Mouse (Mus musculus) Muller cell, postnatal 12 days (primary cell): ENCODE data around the gene Itgb8.

ENCODE experiments used
- DNase-seq: peaks from one replicate; pipeline ENCODE4 v3.0.0-alpha.2; 2015; ENCODE audit errors: inconsistent ontology term

The Itgb8 gene

DNA sequence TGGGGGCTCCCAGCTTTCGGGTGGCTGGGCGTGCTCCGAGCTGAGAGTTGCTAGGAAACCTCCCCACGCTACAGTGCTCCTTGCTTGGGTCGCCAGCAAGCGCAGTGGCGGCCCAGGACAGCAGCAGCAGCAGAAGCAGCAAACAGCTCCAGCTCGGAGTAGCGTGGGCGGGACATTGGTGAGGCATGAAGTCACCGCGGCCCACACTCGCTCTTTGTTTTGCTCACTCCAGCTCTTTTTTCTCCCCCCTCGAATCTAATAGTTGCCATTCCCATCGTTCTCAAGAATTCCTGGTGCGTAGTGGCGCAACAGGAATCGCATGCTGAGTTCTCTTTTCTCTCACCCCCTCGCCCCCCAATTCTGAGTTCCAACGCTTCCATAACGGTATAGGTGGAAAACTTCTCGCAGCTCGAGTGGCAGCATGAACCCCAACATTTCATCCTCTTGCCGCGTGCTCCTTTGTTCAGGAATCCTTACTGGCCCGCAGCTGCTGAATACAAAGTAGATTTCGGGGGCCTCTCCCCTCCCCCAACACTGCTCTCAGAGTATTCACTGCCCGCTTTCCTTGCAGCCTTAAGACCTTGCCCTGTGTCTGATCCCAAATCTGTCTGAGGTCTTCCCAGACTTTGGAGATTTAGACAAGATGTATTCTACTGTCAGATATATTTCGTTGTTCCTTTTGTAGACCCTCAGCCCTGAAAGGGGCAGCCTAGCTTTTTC lies at the start of gene Itgb8:
TSS of gene Itgb8 (minus strand) at position 107 of the 720 bp plus-strand sequence.
- DNase-seq, result peak; percentile 96

DNA sequence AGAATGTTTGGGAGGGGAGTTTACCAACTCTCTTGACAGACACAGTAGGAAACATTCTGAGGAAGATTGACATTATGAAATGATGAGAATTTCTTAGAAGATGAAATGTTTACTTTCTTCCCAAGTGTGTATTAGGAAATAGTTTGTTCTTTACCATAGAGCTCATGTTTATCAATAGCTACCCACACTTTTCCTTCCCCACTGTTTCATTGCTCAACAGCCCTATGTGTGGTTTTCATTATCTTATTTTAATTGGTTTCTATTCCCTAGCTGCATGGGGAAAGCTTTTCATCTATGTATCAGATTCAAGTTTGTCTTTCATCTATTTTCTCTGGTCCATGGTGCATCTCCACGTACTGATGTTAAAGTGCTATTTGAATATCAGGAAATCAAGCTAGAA lies 37.7 kb upstream of the Itgb8 start:
- no peak for DNase-seq

GRCm38 (mm10) chr12:119273605-119274004 lies 35.0 kb upstream of the Itgb8 start:
- DNase-seq, result no peak

DNA sequence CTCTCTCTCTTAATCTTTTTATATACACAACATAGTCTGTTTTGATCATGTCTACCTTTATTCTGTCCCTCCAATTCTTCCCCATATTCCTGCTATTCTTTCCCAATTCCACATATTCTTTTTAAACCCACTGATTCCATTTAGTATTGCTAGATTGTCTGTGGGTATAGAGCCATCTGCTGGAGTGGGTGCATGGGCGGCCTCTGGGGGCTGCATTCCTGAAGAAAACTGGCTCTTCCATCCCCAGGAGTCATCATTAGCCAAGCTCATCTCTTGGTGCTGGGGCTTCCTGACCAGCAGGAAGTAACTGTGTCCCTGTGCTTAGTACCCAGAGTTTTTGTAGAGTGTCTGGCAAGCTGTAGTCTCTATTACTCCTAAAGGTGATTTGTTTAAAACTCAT lies 33.4 kb upstream of the Itgb8 start:
- no peak for DNase-seq

DNA sequence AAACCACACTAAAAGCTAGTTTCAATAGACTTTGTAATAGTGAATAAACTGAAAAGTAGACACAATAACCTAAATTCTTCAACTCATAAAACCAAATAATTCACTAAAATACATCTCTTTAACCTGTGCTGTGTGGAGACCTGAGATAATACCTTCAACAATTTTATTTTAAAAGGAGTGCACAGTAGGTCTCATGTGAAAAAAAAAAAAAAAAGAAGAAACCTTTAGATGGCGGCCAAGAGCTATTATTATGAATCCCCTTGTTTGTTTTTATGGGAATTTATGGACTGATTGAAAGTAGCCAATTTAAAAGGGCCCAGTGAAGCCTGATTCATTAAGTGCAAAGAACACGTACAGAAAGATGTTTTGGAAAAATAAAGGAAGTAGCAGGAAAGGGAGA lies 31.4 kb upstream of the Itgb8 start:
- DNase-seq, result no peak

DNA sequence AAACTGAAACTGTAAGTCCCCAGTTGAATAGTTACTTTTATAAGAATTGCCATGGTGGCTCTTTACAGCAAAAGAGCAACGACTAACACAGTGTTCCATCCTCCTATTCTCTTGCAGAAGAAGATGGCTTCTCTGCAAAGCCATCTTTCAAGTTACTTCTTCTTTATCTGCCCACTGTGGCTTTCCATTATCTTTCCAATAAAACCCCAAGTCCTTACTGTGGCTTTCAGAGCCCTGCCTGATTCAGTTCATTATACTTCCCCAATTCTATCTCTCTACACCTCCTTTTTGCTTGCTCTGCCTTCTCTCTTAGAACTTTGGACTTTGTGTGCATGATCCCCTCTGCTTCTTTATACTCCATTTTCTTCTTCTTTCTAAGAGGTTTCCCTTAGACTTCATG lies 30.1 kb upstream of the Itgb8 start:
- DNase-seq, result no peak

- DNase-seq, result no peak
These were observed 25.9 kb upstream of the Itgb8 start for GRCm38 (mm10) chr12:119264506-119264905.

DNA sequence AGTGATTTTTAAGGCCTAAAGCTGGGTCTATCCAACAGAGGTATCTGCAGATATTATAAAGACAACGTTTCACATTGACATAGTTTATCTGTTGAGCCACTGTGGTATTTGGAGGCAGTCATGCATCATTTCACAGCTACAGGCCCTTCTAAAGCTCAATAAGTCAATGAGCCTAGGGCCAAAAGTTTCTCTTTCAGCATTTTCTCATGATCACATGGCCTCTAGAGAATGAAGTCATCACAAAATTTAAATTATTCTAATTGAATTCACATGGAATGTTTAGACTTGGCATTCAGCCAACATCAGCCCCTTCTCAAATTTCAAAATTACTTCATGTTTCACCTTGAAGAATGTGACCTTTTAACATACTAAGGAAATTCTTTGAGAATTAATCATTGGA lies 10.0 kb upstream of the Itgb8 start:
- DNase-seq, result peak; percentile 76

GRCm38 (mm10) chr12:119241071-119241470 lies 2.5 kb upstream of the Itgb8 start:
- DNase-seq, result no peak

- no peak for DNase-seq
These were observed 494 bp downstream of the Itgb8 start for GRCm38 (mm10) chr12:119237921-119238695.

- no peak for DNase-seq
These were observed 1.2 kb downstream of the Itgb8 start for GRCm38 (mm10) chr12:119237241-119237920.

DNA sequence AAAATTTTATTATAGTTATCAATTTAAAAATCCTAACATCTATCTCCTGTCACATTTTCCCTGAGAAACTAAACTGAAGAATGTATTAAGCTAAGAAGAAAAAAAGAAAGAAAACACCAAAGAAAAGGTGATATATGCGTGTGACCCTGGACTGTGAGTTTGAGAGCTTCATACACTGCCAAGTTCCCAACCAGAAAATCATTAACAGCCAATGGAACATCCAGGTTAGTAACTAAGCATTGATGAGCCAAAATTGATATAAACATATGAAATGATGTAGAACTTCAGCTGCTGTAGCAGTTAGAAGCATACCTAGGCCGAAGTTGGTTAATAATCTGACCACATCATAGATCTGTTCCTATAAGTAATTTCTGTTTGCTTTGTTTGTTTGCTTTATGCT lies 6.8 kb downstream of the Itgb8 start:
- no peak for DNase-seq

GRCm38 (mm10) chr12:119230444-119230843 lies 8.2 kb downstream of the Itgb8 start:
- DNase-seq, result peak; percentile 58

GRCm38 (mm10) chr12:119229601-119230000 lies 9.0 kb downstream of the Itgb8 start:
- DNase-seq, result no peak

GRCm38 (mm10) chr12:119227898-119228297 lies 10.7 kb downstream of the Itgb8 start:
- no peak for DNase-seq

DNA sequence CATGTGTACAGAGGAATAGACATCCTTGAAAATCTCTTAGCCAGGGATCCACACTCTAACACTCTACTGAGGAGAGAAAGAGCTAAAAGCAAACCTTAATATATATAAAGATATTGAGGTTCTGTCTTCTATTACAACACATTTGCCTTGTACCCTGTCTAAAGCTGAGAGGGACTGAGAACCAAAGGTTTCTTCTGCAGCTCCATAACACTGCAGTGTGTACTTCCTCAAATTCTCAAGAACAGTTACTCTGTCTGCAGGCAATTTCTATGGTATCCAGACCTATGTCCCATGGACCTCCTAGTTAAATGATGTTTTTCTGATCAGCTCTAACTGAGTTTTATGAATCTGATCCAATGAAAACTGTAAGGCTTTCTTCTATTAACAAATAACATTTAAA lies 13.9 kb downstream of the Itgb8 start:
- no peak for DNase-seq

DNA sequence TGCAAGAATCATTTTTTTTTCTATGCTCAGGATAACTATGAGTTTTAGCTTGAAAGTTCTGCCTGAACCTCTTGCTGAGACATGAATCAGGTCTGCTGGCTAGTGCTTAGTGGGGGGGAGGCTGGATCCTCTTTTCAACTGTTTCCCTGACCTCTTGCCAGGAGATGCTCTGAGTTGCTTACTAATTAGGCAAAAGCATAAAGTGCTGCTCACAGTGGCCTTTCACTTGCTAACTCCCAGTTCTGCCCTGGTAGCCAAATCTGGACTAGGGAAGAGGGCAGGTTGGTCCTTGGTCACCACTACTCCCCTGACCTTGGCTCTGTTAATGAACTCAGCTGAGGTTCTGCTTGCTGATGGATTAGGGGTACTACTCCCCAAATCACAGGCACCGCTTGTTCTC lies 19.2 kb downstream of the Itgb8 start:
- DNase-seq, result peak; percentile 65

- DNase-seq, result no peak
These were observed 20.8 kb downstream of the Itgb8 start for GRCm38 (mm10) chr12:119217700-119218265.

DNA sequence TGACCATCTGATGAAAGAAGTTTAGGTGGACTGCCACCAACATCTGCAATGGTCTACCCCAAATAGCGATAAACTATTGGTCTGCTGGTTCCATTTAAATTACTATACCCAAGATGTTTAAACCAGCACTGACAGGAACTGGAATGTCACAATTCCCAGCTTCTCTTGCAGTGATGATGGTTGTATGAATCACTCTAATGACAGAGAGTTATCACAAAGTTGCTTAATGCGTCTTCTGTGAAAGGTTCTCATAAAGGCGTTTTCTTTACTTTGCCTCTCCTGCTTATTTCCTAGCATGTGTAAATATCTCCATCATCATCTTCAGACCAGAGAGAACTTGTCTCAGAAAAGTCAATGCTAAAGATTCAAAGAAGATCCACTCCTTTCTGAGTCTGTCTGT lies 23.4 kb downstream of the Itgb8 start:
- no peak for DNase-seq

- no peak for DNase-seq
These were observed 27.1 kb downstream of the Itgb8 start for GRCm38 (mm10) chr12:119211533-119211932.

DNA sequence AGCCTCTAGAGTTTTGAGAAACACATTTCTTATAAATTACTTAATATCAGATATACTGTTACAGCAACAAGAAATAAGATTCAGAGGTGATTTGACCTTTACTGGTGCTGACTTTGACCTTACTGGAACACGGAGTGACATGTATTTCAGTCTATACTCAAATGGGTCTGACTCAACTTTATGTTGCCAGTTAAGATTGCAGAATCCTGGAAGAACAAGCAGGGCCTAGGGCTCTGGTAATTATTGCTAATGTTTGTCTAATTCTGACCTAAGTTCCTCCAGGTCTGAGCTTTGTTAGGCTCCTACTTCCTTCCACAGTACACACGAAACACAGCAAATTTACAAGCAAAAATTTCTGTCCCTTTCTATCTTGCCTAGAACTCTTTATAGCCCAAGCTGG lies 28.0 kb downstream of the Itgb8 start:
- no peak for DNase-seq

- DNase-seq, result no peak
These were observed 28.6 kb downstream of the Itgb8 start for GRCm38 (mm10) chr12:119210073-119210425.
